Mouse (Mus musculus) spleen, adult 18-20 months (tissue): Measurements from ENCODE around the gene Ube3c.
"Not testable (repeated sequence)": the region's sequence is repeated elsewhere in the genome, so short reads cannot be mapped to it uniquely, and the experiment has no call there.

ENCODE experiments used
- DNase-seq, 2 experiments: peaks; one replicate each; pipeline ENCODE4 v3.0.0; 2022; ENCODE audit warnings: mixed read lengths in 2 of 2

Ube3c gene

GRCm38 (mm10) chr5:29568848-29569377, at the start of gene Ube3c:
Gene Ube3c, plus strand, starts transcription at chr5:29569242.
- peak; percentile 95 to 97 for DNase-seq

- DNase-seq = no peak
Measured at GRCm38 (mm10) chr5:29560111-29560510, 8.9 kb upstream of the Ube3c start.

- DNase-seq = no peak
Measured at GRCm38 (mm10) chr5:29560667-29561066, 8.4 kb upstream of the Ube3c start.

- DNase-seq = no peak
Measured at GRCm38 (mm10) chr5:29569378-29570280, 587 bp downstream of the Ube3c start.

GRCm38 (mm10) chr5:29574286-29574685, 5.2 kb downstream of the Ube3c start:
- DNase-seq = not testable (repeated sequence)

- no peak for DNase-seq
Measured at GRCm38 (mm10) chr5:29575085-29575484, 6.0 kb downstream of the Ube3c start.

- no peak for DNase-seq
Measured at GRCm38 (mm10) chr5:29577795-29578631, 9.0 kb downstream of the Ube3c start.

- no peak for DNase-seq
Measured at GRCm38 (mm10) chr5:29583880-29584595, 15.0 kb downstream of the Ube3c start.

GRCm38 (mm10) chr5:29592161-29592560, 23.1 kb downstream of the Ube3c start:
- DNase-seq = not testable (repeated sequence)

GRCm38 (mm10) chr5:29606546-29606945, 37.5 kb downstream of the Ube3c start:
- DNase-seq = no peak

GRCm38 (mm10) chr5:29625610-29626009, 56.6 kb downstream of the Ube3c start:
- no peak for DNase-seq

- DNase-seq = no peak
Measured at GRCm38 (mm10) chr5:29629941-29630340, 60.9 kb downstream of the Ube3c start.

- no peak for DNase-seq
Measured at GRCm38 (mm10) chr5:29631711-29632110, 62.7 kb downstream of the Ube3c start.

GRCm38 (mm10) chr5:29636298-29636697, 67.3 kb downstream of the Ube3c start:
- no peak for DNase-seq

GRCm38 (mm10) chr5:29636884-29637283, 67.8 kb downstream of the Ube3c start:
- DNase-seq = no peak

GRCm38 (mm10) chr5:29641124-29641884, 72.3 kb downstream of the Ube3c start:
- DNase-seq = no peak

- DNase-seq = no peak
Measured at GRCm38 (mm10) chr5:29651696-29652095, 82.7 kb downstream of the Ube3c start.

GRCm38 (mm10) chr5:29657590-29658339, 88.7 kb downstream of the Ube3c start:
- DNase-seq = no peak

- DNase-seq = not testable (repeated sequence)
Measured at GRCm38 (mm10) chr5:29661246-29661645, 92.2 kb downstream of the Ube3c start.

- DNase-seq = no peak
Measured at GRCm38 (mm10) chr5:29665391-29665790, 96.3 kb downstream of the Ube3c start.

GRCm38 (mm10) chr5:29672551-29672950, 103.5 kb downstream of the Ube3c start:
- DNase-seq = no peak
